Mouse (Mus musculus) kidney, adult 18-20 months (tissue): ENCODE measurements at regions not wholly inside any gene's neighbourhood (a gene's known extent, or its start where the extent isn't known, plus 50 kb on each side); places are given as distances from the start of the nearest gene placed in this dataset.
"Not testable (repeated sequence)": the region's sequence is repeated elsewhere in the genome, so short reads cannot be mapped to it uniquely, and the experiment has no call there.

Experiments
- DNase-seq: peaks from one replicate; pipeline ENCODE4 v3.0.0; 2021

- not testable (repeated sequence) for DNase-seq
Measured at GRCm38 (mm10) chr13:65375273-65375672, 96.7 kb downstream of the Zfp369 start.

- DNase-seq: peak; percentile 21
Measured at GRCm38 (mm10) chr13:65379411-65379810, 100.8 kb downstream of the Zfp369 start.

GRCm38 (mm10) chr13:65414990-65415389 is 97.5 kb upstream of the Gm10139 start:
- not testable (repeated sequence) for DNase-seq

DNA sequence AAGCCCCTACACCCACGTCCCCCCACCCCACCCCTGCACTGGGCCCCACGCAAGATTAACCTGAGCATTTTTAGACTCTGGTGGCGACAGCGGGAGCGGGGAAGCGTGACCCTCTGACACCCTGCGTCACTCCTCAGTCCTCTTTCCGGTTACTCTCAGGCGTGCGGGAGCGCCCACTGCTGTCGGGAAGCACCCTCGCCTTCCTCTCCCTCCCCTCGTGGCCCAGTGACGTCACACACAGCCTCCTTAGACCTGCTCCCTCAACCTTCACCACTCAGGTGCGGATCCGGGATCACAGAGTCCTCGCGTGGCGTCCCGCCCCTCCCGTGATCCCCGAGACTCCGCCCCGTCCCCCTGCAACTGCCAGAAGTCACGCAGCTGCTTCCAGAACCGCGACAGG is 92.3 kb upstream of the Gm10139 start:
- DNase-seq: not testable (repeated sequence)
